Mouse (Mus musculus) urinary bladder, postnatal 4 days (tissue): Measurements from ENCODE around the gene Mast2.

ENCODE experiments used
- DNase-seq, 2 experiments: peaks; one replicate each; pipeline ENCODE4 v3.0.0; 2021 to 2022; ENCODE audit warnings: low spot score in 2 of 2

The Mast2 gene

GRCm38 (mm10) chr4:116464126-116464981 lies at the start of gene Mast2:
TSS of gene Mast2 (minus strand) at chr4:116464183.
- DNase-seq = peak; percentile 79 to 80

GRCm38 (mm10) chr4:116507425-116508218 lies 43.6 kb upstream of the Mast2 start, which contains the start of gene Ipp:
TSS of gene Ipp (plus strand) at chr4:116507549.
- DNase-seq = peak; percentile 89 to 93

- no peak for DNase-seq
Measured at GRCm38 (mm10) chr4:116506886-116507424, 43.0 kb upstream of the Mast2 start.

GRCm38 (mm10) chr4:116499978-116500377 lies 36.0 kb upstream of the Mast2 start:
- no peak for DNase-seq

- no peak for DNase-seq
Measured at GRCm38 (mm10) chr4:116493646-116494045, 29.7 kb upstream of the Mast2 start.

GRCm38 (mm10) chr4:116492460-116492859 lies 28.5 kb upstream of the Mast2 start:
- DNase-seq = no peak

DNA sequence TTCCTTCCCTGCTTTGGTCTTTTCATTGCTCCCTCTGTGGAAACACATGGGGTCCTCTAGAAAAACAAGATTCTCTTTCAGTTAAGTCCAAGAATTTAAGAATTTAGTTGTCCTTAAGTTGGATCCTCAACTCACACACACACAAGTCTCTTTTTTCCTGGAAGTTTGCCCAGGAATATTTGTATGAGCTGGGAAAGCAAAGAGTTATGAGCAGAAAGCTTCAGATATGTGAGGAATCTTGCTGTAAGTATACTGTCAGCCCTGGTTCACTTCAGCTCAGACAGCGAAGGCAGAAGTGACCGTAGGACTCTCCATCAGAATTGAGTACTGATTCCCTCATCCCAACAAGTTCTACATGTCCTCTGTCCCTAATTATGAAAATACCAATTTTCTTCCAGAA lies 27.9 kb upstream of the Mast2 start:
- DNase-seq = no peak

GRCm38 (mm10) chr4:116491119-116491536 lies 27.1 kb upstream of the Mast2 start:
- peak in 1 of 2 experiments; percentile 18 for DNase-seq

DNA sequence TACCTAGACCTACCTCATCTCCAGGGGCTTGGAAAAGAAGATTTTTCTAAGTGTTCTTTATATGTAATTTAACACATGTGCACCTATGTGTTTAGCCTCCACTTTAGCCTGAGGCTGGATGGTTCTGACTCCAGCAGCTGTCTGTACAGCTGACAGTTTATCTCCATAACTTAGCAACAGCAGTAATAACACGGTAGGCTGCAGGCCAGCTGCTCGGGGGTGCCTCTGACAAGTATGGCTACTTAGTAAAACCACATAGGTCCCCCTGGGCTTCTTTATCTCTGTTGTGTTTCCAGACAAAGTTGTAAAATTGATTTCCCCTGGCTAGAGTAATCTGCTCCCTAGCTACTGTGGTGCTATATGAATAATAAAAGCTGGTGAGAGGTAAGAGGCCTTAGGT lies 19.5 kb upstream of the Mast2 start:
- DNase-seq = no peak

- no peak for DNase-seq
Measured at GRCm38 (mm10) chr4:116481322-116481721, 17.3 kb upstream of the Mast2 start.

- DNase-seq = peak; percentile 35 to 60
Measured at GRCm38 (mm10) chr4:116463231-116464125, 505 bp downstream of the Mast2 start.

- DNase-seq = no peak
Measured at GRCm38 (mm10) chr4:116461943-116462342, 2.0 kb downstream of the Mast2 start.

DNA sequence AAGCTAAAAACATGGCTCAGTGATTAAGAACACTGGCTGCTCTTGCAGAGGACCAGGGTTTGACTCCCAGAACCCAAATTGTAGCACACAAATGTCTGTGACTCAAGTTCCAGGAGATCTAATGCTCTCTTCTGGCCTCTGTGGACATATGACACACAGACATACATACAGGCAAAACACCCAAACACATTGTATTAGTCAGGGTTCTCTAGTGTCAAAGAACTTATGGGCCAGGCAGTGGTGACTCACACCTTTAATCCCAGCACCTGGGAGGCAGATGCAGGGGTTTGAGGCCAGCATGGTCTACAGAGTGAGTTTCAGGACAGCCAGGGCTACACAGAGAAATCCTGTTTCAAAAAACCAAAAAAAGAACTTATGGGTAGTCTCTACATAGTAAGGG lies 12.4 kb downstream of the Mast2 start:
- no peak for DNase-seq

GRCm38 (mm10) chr4:116449951-116450350 lies 14.0 kb downstream of the Mast2 start:
- no peak for DNase-seq

- DNase-seq = peak in 1 of 2 experiments; percentile 19
Measured at GRCm38 (mm10) chr4:116448673-116449072, 15.3 kb downstream of the Mast2 start.

DNA sequence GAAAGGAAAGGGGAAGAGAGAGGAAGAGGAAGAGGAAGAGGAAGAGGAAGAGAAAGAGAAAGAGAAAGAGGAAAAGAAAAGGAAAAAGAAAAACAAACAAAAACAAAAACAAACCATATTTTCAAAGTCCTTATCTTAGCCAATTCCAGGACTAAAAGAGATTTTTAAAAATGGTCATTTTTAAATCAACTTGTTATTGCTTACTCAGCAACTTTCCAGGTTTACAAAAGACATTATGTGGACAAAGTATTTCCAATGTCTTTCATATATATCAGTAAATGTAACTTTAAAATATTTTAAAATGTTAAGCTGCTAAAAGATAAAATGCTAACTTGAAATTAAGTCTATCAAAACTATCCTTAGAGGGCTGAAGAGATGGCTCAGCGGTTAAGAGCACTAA lies 24.6 kb downstream of the Mast2 start:
- DNase-seq = no peak

DNA sequence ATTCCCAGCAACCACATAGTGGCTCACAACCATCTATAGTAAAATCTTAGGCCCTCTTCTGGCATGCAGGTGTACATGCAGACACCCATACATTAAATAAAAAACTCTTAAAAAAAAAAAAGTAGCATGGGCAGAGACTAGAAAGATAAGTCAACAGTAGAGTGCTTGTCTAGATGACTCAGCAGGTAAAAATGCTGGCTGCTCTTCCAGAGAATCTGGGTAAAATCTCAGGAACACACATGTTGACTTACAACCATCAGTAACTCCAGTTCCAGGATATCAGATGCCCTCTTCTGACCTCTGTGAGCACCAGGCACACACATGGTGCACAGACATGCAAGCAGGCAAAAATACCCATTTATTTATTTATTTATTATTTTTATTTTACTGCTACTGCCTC lies 25.4 kb downstream of the Mast2 start:
- DNase-seq = no peak

- no peak for DNase-seq
Measured at GRCm38 (mm10) chr4:116435626-116436025, 28.4 kb downstream of the Mast2 start.

GRCm38 (mm10) chr4:116422186-116422585 lies 41.8 kb downstream of the Mast2 start:
- no peak for DNase-seq

DNA sequence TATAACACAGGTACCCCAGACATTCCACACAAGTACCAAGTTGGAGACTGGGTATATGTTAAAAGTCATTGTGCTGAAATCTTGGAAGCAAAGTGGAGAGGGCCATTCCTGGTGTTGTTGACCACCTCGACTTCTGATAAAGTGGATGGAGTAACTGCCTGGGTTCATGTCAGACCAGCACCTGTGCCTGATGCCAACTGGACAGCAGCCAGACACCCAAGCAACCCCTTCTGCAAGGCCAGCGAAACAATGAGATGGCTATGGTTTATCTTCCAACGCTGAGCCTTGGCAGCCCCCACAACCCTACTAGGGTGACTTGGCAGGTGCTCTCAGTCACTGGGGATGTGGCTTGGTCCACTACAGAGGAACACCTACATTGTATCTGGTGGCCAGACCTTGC lies 42.8 kb downstream of the Mast2 start:
- DNase-seq = no peak

GRCm38 (mm10) chr4:116412993-116413392 lies 51.0 kb downstream of the Mast2 start:
- no peak for DNase-seq
